Mouse (Mus musculus) thymus, adult 2 months (tissue): Measurements from ENCODE around the gene Abhd11. TPM values are rescaled to one million over a fixed set of nuclear protein-coding genes. Genes with fewer than 3 reads are reported as not detected.

Experiments used
- DNase-seq: peaks from one replicate; pipeline ENCODE4 v3.0.0; 2021
- H3K27ac ChIP-seq: fragments of 200-500 bp; 2 replicates; pipeline ENCODE4 v1.5.1; 2012; ENCODE audit warnings: low read length, control low read depth; ENCODE audit not compliant: control insufficient read depth, insufficient read depth
- H3K27me3 ChIP-seq: fragments of 200-500 bp; 2 replicates; pipeline ENCODE4 v1.6.1; 2012; ENCODE audit warnings: mild to moderate bottlenecking, low read length, moderate library complexity, mixed read lengths; ENCODE audit not compliant: control insufficient read depth, insufficient read depth
- H3K36me3 ChIP-seq: fragments of 200-500 bp; 2 replicates; pipeline ENCODE4 v1.6.1; 2012; ENCODE audit warnings: mild to moderate bottlenecking, low read length, moderate library complexity; ENCODE audit not compliant: control insufficient read depth, insufficient read depth
- H3K4me1 ChIP-seq: fragments of 200-500 bp; replicated peaks from 2 replicates; pipeline ENCODE4 v1.6.1; 2012; ENCODE audit warnings: low read length; ENCODE audit not compliant: control insufficient read depth, insufficient read depth
- H3K4me3 ChIP-seq: fragments of 200-500 bp; 2 replicates; pipeline ENCODE4 v1.5.1; 2012; ENCODE audit warnings: mild to moderate bottlenecking, low read length, control low read depth, moderate library complexity; ENCODE audit not compliant: control insufficient read depth, insufficient read depth
- CTCF ChIP-seq: fragments of 200-500 bp; IDR thresholded peaks from 2 replicates; pipeline ENCODE4 v1.5.1; 2012; ENCODE audit warnings: mild to moderate bottlenecking, control low read depth, low read length, moderate library complexity, borderline replicate concordance; ENCODE audit not compliant: control insufficient read depth, poor library complexity, insufficient read depth; ENCODE audit errors: extremely low read depth
- POLR2A ChIP-seq: fragments of 200-500 bp; IDR thresholded peaks from 2 replicates; pipeline ENCODE4 v1.6.1; 2012; ENCODE audit warnings: mild to moderate bottlenecking, low read length, control low read depth, moderate library complexity; ENCODE audit not compliant: control insufficient read depth, poor library complexity, insufficient read depth; ENCODE audit errors: extremely low read depth
- WGBS: fragments of 180-500 bp; shearing (Covaris S2); methylation state at CpG from one replicate; pipeline ENCODE4 v1.1.7; 2018; 5-methylcytosine and 5-hydroxymethylcytosine counted together
- polyA plus RNA-seq: library from polyadenylated mRNA; depleted of rRNA; stranded (reverse); fragments of >200 nt; gene quantifications from 2 replicates; pipeline ENCODE4 v1.2.3, GENCODE M21; 2012

The Abhd11 gene
- polyA plus RNA-seq, 1 experiment, result 84.8 TPM

DNA sequence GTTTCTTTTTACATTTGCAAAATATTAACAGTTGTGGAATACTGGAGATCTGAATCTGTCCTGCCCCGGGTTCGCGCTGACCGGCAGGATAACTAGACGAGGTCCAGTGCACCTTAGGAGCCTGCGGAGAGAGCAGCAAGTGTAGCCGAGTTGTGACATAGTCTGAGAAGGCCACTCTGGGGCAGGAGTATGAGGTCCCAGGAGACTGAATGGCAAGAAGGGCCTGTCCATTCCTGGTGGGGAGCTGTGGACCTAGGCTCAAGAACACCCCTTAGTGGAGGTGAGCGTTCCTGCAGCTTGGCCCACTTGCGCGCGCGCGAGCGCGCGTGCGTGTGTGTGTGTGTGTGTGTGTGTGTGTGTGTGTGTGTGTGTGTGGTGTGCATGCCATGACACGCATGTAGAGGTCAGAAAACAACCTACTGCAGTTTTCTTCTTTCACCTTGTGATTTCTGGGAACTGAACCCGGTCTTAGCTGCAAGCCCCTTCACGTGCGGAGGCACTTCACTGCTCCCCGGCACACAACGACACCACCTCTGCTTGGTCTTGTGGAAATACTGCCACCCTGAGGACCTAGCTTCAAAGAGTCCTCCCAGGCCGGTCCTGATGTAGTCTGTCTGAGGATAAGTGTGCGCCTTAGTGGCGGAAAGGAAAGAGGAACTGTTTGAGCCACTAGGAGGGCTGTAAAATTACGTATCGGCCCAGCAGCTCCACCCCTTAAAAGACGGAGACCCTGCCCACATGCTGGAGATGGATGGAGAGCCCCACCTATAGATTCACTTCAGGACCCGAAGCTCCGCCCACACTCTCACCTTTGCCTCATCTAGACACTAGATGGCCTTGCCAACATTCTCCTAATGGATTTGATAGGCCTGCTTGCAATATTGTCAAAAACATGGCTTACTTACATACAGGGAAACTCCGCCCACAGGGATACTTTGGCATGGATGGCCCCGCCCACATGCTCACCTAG is 42.8 kb upstream of the Abhd11 start:
- Histone ChIP-seq H3K4me1 (peaks cover 11% of the 10 kb centered on the region), H3K36me3 (no peaks in the 10 kb centered on the region), H3K27me3 (no peaks in the 10 kb centered on the region; the same call in 1 of the 2 replicates), H3K4me3 (peak overlapping the region; percentile 28), H3K27ac (no peak overlapping the region)
- TF ChIP-seq CTCF (peak; percentile 70), POLR2A (no peak)
- peak; percentile 66 for DNase-seq
- WGBS, result 11% methylated on average over 33 of the region's 33 CpGs

DNA sequence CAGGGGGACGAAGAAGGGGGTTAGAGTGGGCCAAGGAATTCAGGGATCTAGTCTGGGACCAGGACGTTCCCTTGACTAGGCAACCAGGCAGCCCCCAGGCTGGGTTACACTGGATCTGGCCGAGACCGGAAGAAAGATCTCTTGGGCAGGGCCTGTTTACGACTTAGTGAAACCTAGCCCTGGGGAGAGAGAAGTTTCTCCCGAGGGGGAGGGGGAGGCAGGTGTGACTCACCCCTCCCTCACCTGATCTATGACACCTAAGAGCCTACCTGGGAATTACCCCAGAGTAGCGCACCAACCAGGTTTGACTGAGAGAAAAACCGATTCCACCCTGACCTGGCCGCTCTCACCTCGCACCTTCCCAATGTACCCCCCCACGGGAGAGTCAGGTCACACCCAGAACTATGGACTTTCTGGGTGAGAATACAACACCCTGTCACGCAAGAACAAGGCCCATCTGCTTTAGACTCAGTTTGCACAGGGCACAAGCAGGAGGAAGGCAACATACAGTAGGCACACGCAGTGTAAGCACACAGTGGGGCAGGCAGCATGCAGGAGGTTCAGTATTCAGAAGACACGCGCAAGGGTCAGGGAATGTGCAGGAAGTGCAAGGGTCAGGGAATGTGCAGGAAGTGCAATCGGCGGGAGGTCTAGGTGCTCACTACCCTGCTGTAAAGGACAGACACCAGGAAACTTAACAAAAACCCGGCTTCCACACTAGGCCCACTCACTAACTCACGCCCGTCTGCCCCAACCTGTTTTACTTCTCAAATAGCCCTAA is 41.6 kb upstream of the Abhd11 start:
- H3K27me3 ChIP-seq, result no peaks in the 10 kb centered on the region; the same call in 1 of the 2 replicates
- TF ChIP-seq CTCF (no peak), POLR2A (no peak)
- 88% methylated on average over 20 of the region's 20 CpGs for WGBS
- peaks cover 7% of the 10 kb centered on the region; the same call in 1 of the 2 replicates for H3K4me1 ChIP-seq
- H3K36me3 ChIP-seq, result no peaks in the 10 kb centered on the region
- DNase-seq, result no peak
- H3K4me3 ChIP-seq, result no peak overlapping the region
- no peak overlapping the region for H3K27ac ChIP-seq

DNA sequence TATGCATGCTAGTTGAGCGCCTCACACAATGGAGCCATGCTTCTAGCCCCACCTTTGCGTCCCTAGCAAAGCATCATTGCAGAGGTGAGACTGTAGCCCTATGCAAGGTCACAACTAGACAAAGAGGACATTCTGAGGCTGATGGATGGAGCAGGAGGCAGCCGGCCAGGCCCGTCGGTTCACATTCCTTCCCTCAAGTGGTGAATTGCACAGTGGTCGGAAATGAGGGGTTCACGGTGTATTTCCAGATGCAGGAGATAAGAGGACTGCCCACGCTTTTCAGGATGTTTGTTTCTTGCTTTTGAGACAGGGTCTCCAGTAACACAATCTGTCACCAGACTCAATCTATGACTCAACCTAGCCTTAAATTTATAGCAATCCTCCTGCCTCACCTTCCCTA is 38.3 kb upstream of the Abhd11 start:
- no peaks in the 10 kb centered on the region; the same call in 1 of the 2 replicates for H3K27me3 ChIP-seq
- H3K4me1 ChIP-seq, result peaks cover 7% of the 10 kb centered on the region; the same call in 1 of the 2 replicates
- H3K4me3 ChIP-seq, result no peak overlapping the region
- no peak overlapping the region for H3K27ac ChIP-seq
- no peaks in the 10 kb centered on the region for H3K36me3 ChIP-seq
- DNase-seq, result no peak
- TF ChIP-seq POLR2A (no peak), CTCF (no peak)
- 87% methylated on average over 8 of the region's 8 CpGs for WGBS

DNA sequence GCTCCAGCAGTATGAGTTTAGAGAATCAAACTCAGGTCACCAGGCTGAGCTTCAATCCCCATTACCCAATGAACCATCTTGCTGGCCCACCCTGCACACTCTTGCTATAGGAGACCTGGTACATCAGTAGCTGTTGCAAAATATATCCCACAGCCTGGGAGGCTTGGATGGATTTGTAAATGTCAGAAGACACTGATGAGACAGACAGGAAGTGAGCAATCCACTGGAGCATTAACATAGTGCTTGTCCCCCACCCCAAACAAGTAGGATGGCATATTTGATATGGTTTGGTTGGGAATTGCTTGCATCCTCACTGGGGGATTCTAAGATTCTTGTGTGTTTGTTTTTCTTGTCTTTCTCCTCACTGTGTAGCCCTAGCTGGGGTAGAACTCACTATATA is 35.9 kb upstream of the Abhd11 start:
- Histone ChIP-seq H3K4me3 (no peak overlapping the region), H3K4me1 (no peaks in the 10 kb centered on the region), H3K36me3 (no peaks in the 10 kb centered on the region), H3K27me3 (no peaks in the 10 kb centered on the region; the same call in 1 of the 2 replicates), H3K27ac (no peak overlapping the region)
- DNase-seq, result no peak
- TF ChIP-seq CTCF, result no peak
- no peak for TF ChIP-seq POLR2A

DNA sequence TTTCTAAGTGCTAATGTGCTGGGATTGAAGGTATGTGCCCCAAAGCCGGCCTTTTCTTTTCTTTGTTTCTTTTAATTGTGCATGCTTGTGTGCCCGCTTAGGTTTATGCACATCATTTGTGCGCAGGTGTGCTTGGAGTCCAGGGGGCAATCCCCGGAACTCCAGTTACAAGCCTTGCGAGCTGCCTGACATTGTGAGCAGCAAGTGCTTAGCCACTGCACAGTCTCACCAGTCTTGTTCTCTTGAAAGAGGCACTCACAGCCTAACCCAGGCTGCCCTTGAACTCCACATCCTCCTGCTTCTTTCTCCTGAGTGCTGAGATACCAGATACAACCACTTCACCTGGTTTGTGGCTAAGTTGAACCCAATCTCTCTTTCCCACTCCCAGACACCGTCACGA is 35.4 kb upstream of the Abhd11 start:
- Histone ChIP-seq H3K4me1 (no peaks in the 10 kb centered on the region), H3K36me3 (no peaks in the 10 kb centered on the region), H3K4me3 (no peak overlapping the region), H3K27ac (no peak overlapping the region), H3K27me3 (no peaks in the 10 kb centered on the region; the same call in 1 of the 2 replicates)
- no peak for DNase-seq
- TF ChIP-seq CTCF (no peak), POLR2A (no peak)
- 90% methylated on average over 7 of the region's 7 CpGs for WGBS

DNA sequence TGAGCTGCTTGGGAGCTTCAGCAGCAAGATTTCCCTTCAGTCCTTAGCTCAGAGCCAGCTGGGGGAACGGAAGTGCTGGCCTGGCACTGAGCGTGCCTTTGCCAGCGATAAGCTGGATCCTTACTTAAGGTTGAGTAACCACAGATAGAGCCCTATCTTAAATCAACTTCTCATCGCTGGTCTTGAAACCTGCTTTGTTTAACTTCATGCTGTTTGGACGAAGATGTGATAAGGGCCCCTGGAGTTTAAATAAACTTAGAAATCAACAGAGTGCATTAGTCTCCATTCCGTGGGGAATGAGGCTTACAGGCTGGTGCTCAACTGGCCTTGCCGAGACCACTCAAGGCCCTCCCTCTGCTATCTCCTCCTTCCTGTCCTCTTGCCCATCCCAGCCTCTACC is 34.7 kb upstream of the Abhd11 start:
- no peaks in the 10 kb centered on the region; the same call in 1 of the 2 replicates for H3K27me3 ChIP-seq
- H3K4me3 ChIP-seq, result no peak overlapping the region
- no peak overlapping the region for H3K27ac ChIP-seq
- no peaks in the 10 kb centered on the region for H3K4me1 ChIP-seq
- WGBS, result 39% methylated on average over 7 of the region's 7 CpGs
- TF ChIP-seq CTCF, result no peak
- no peak for TF ChIP-seq POLR2A
- DNase-seq, result no peak
- no peaks in the 10 kb centered on the region for H3K36me3 ChIP-seq
